Mouse (Mus musculus) T-cell, adult 66 days (primary cell): ENCODE results near the gene Svip. TPM values are rescaled to one million over a fixed set of nuclear protein-coding genes. Genes with fewer than 3 reads are reported as not detected.

Experiments used
- total RNA-seq, 2 experiments: library from RNA; stranded (reverse); gene quantifications; 3 replicates in 1 of 2; 4 replicates in 1 of 2; pipeline ENCODE4 v1.2.4; 2023

Gene Svip
- under 1 TPM in 1 of 2 experiments, not detected in 1; 0.35 TPM for total RNA-seq

GRCm38 (mm10) chr7:52005511-52006295 is at the start of gene Svip:
TSS of gene Svip (minus strand) at chr7:52006018.

DNA sequence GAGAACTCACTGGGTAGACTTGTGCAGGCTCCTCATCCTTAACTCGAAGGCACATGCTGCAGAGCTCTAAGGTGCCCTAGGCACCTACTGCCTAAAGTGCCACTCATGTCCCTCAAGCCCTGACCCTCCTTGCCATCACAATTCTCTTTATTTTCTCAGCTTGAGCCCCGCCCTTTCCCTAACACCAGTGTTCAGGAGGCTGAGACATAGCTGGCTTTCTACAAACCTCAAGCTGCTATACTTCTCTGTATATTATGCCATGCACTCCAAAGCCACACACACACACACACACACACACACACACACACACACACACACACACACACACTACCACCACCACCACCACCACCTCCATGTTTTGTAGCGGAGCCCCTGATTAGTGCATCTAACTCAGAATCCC is 9.8 kb upstream of the Svip start, which contains the start of gene 1700015G11Rik:
Gene 1700015G11Rik (minus strand): TSS at position 101 of the 400 bp plus-strand sequence.

Other genes with a start within 250 kb of the Svip start
- 1 to 10 TPM; 3.1 to 7.4 TPM for gene Gas2, start 144.0 kb downstream of the Svip start, total RNA-seq
- gene Fancf, start 143.8 kb downstream of the Svip start, total RNA-seq, result 1 to 10 TPM; 7.6 to 7.9 TPM
- not detected for gene 1700015G11Rik, start 9.7 kb upstream of the Svip start, total RNA-seq